Mouse (Mus musculus): ENCODE results near the gene AU022252. TPM values are rescaled to one million over a fixed set of nuclear protein-coding genes. Genes with fewer than 3 reads are reported as not detected.

The AU022252 gene
- polyA plus RNA-seq, 1 experiment from 2014 or later, result 27.3 TPM

DNA sequence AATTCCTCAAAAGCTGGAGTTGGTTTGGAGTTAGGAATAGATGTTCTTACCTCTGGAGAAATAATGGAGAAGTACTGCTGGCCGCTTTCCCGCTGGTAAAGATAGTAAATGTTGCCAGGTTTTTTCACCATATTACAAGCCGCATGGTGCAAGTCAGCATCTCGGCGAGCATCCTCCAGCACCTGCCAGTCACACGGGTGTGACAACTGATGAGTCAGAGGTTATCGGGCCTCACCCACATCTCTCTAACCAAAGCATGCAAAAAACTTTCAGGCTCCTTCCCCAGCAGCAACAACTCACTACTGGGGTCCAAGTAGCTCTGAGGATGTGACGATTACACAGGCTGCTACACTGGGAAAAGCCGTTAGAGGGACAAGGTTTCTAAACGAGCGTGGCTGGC, 5.8 kb downstream of the AU022252 start:
- Histone ChIP-seq H3K9ac (ENCODE audit: low read depth, low read length) (no peak overlapping the region), H3K4me1 (ENCODE audit: control insufficient read depth, insufficient read depth, low read length) (peaks cover 5% of the 10 kb centered on the region; the same call in 1 of the 2 replicates), H3K4me2 (ENCODE audit: low read depth, low read length) (no peak overlapping the region), H3K27ac (ENCODE audit: low read length) (no peak overlapping the region), H3K9me3 (ENCODE audit: control insufficient read depth, low read length) (no peaks in the 10 kb centered on the region), H3K4me3 (ENCODE audit: low read length) (no peak overlapping the region), H3K27me3 (replicated peaks; ENCODE audit: control insufficient read depth, insufficient read depth, low read length) (no peaks in the 10 kb centered on the region), H3K36me3 (ENCODE audit: control insufficient read depth, insufficient read depth, low read length) (peaks cover 17% of the 10 kb centered on the region)
- no peak for ATAC-seq
- whole genome bisulfite sequencing, result 92% methylated on average over 11 of the region's 11 CpGs

DNA sequence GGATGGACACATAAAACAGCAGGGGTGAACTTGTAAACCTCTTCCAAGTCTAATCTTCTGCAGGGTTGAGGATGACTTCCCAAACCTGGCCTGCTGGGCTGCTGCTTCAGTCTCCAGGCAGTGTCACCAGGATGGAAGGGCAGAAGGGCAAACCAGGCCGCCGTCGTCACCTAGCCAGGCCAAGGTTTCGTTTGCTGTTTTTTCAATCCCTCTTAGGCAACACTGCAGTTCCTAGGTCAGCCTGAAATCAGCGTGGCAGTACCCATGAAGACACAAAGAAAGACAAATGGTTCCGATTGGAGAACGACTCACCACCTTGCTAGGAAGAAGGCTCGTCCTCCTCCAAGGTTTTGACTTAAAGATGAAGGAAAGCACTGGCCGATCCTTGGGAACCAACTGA, 6.8 kb downstream of the AU022252 start:
- Histone ChIP-seq H3K4me1 (ENCODE audit: control insufficient read depth, insufficient read depth, low read length) (no peaks in the 10 kb centered on the region), H3K9ac (ENCODE audit: low read depth, low read length) (no peak overlapping the region), H3K4me2 (ENCODE audit: low read depth, low read length) (no peak overlapping the region), H3K9me3 (ENCODE audit: control insufficient read depth, low read length) (no peaks in the 10 kb centered on the region), H3K27ac (ENCODE audit: low read length) (no peak overlapping the region), H3K27me3 (replicated peaks; ENCODE audit: control insufficient read depth, insufficient read depth, low read length) (no peaks in the 10 kb centered on the region), H3K36me3 (ENCODE audit: control insufficient read depth, insufficient read depth, low read length) (peaks cover 17% of the 10 kb centered on the region), H3K4me3 (ENCODE audit: low read length) (no peak overlapping the region)
- WGBS, result 95% methylated on average over 9 of the region's 9 CpGs
- no peak for ATAC-seq

DNA sequence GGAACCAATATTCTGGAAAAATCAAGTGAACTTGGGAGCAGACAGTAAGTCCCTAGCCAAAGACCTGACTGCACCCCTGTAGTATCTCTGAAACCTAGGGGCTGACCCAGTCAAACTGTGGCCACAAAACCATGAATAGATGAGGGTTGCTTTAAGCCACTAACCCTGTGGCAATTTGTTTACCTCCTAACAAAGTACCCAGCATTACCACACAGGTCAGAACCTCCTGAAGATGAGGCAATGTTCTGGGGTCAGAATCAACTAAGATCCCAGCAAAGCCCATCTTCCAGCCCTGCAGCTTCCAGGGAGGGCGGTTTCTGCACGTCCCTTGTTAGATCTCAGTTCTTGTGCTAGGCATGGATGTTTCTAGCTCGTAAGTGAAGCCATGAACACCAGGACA, 8.0 kb downstream of the AU022252 start:
- no peak overlapping the region for H3K9ac ChIP-seq (ENCODE audit: low read depth, low read length)
- H3K9me3 ChIP-seq (ENCODE audit: control insufficient read depth, low read length), result no peaks in the 10 kb centered on the region
- no peak overlapping the region for H3K27ac ChIP-seq (ENCODE audit: low read length)
- WGBS, result 93% methylated on average over 3 of the region's 3 CpGs
- H3K4me3 ChIP-seq (ENCODE audit: low read length), result no peak overlapping the region
- no peak for ATAC-seq
- H3K4me1 ChIP-seq (ENCODE audit: control insufficient read depth, insufficient read depth, low read length), result no peaks in the 10 kb centered on the region
- H3K4me2 ChIP-seq (ENCODE audit: low read depth, low read length), result no peak overlapping the region
- peaks cover 17% of the 10 kb centered on the region for H3K36me3 ChIP-seq (ENCODE audit: control insufficient read depth, insufficient read depth, low read length)
- H3K27me3 ChIP-seq (replicated peaks; ENCODE audit: control insufficient read depth, insufficient read depth, low read length), result no peaks in the 10 kb centered on the region

DNA sequence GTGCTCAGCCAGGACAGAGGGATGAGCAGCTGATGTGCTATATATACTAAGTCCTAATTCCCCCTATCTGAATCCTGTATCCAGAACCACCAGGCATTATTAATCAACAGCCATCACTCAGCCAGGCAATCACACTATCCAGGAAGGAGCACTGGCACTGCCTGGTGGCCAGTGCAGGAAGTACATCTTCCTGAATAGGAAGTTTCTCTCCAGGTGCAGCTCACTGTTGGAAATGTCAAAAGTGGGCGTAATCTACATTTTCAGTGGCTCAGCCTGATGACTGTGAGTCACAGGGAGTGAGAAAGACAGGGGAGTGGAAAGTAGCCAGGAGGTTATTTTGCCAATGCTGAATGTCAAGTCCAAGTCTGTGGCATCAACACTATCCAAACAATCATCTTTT, 8.8 kb downstream of the AU022252 start:
- Histone ChIP-seq H3K4me3 (ENCODE audit: low read length) (no peak overlapping the region), H3K27ac (ENCODE audit: low read length) (no peak overlapping the region), H3K36me3 (ENCODE audit: control insufficient read depth, insufficient read depth, low read length) (peaks cover 17% of the 10 kb centered on the region), H3K9ac (ENCODE audit: low read depth, low read length) (no peak overlapping the region), H3K27me3 (replicated peaks; ENCODE audit: control insufficient read depth, insufficient read depth, low read length) (no peaks in the 10 kb centered on the region), H3K4me2 (ENCODE audit: low read depth, low read length) (no peak overlapping the region), H3K4me1 (ENCODE audit: control insufficient read depth, insufficient read depth, low read length) (no peaks in the 10 kb centered on the region), H3K9me3 (ENCODE audit: control insufficient read depth, low read length) (no peaks in the 10 kb centered on the region)
- 81% methylated on average over 1 of the region's 1 CpGs for WGBS
- ATAC-seq, result 0 out of 2 replicates have a peak, but pooled peaks have one; percentile 25

DNA sequence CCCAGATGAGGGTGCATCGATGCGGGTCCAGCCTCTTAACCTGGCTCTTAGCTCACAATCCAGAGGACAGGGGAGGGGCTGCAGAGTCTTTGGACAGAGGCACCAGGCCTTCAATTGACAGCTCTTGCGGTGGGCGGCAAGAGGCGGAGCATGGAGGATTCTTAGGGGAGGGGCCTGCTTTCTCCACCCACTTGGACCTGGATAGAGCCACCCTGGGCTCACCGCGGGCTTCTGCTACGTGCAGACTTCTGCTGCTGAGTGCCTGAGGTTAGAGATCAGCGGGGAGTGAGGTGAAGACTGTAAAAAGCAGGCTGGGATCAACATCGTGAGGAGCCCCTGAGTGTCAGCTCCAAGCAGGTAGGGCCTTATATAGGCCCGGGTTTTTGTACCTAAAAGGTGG, 14.3 kb downstream of the AU022252 start, which contains the start of gene Tmem269:
Gene Tmem269, minus strand, starts transcription at position 49 of the 400 bp plus-strand sequence.
- no peaks in the 10 kb centered on the region for H3K4me1 ChIP-seq (ENCODE audit: control insufficient read depth, insufficient read depth, low read length)
- no peak for ATAC-seq
- WGBS, result 17% methylated on average over 11 of the region's 11 CpGs

DNA sequence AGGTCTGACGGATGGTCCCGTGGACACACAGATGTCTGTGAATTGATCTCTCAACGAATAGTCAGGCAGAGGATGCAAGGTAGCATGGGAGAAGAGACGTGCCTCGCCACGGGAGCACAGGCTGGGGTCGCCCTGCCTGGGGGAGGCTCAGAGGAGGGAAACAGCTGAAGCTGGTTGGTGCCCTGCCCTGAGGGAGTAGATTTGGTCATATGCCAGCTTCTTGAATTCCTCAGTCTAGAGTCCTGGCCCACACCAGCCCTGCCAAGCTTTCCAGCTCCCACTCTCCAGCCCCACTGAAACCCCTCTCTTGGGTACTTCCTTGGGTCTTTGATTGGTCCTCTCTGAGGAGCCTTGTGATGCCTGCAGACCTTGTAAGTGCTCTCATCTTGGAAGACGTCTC, 15.8 kb downstream of the AU022252 start:
- Histone ChIP-seq H3K4me1 (ENCODE audit: control insufficient read depth, insufficient read depth, low read length) (no peaks in the 10 kb centered on the region), H3K4me3 (ENCODE audit: low read length) (no peak overlapping the region), H3K9me3 (ENCODE audit: control insufficient read depth, low read length) (no peaks in the 10 kb centered on the region), H3K4me2 (ENCODE audit: low read depth, low read length) (no peak overlapping the region), H3K9ac (ENCODE audit: low read depth, low read length) (no peak overlapping the region), H3K27ac (ENCODE audit: low read length) (no peak overlapping the region), H3K36me3 (ENCODE audit: control insufficient read depth, insufficient read depth, low read length) (no peaks in the 10 kb centered on the region), H3K27me3 (replicated peaks; ENCODE audit: control insufficient read depth, insufficient read depth, low read length) (no peaks in the 10 kb centered on the region)
- ATAC-seq, result no peak
- 68% methylated on average over 8 of the region's 8 CpGs for WGBS

More for the DNA sequence above, 14.3 kb downstream of the AU022252 start, which contains the start of gene Tmem269:
- no peaks in the 10 kb centered on the region for H3K27me3 ChIP-seq (replicated peaks; ENCODE audit: control insufficient read depth, insufficient read depth, low read length)
- no peak within 1 kb of the TSS for H3K9ac ChIP-seq (ENCODE audit: low read depth, low read length)
- no peak within 1 kb of the TSS for H3K27ac ChIP-seq (ENCODE audit: low read length)
- H3K4me2 ChIP-seq (ENCODE audit: low read depth, low read length), result no peak within 1 kb of the TSS
- H3K36me3 ChIP-seq (ENCODE audit: control insufficient read depth, insufficient read depth, low read length), result no peaks in the 10 kb centered on the region
- H3K4me3 ChIP-seq (ENCODE audit: low read length), result no peak within 1 kb of the TSS
- H3K9me3 ChIP-seq (ENCODE audit: control insufficient read depth, low read length), result no peaks in the 10 kb centered on the region

DNA sequence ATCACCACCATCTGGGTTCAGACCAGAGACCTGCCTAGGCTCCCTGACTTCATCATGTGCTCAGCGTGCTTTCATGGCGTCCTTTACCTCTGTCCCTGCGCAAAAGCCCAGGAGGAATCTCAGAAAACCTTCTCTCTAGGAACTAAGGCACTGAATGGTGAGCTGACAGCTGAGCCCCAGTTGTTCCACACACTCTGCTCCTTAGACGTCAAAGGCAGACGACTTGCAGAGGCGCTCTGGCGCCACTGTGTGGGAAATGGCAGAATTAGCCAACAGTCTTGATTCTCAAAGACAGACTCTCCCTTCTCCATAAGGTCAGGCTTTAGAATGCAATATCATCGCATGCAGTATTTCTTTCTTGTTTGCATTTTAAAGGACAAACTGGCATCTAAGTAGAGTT, 27.8 kb downstream of the AU022252 start:
- H3K9ac ChIP-seq (ENCODE audit: low read depth, low read length), result no peak overlapping the region
- no peak overlapping the region for H3K4me2 ChIP-seq (ENCODE audit: low read depth, low read length)
- H3K27ac ChIP-seq (ENCODE audit: low read length), result no peak overlapping the region
- H3K4me3 ChIP-seq (ENCODE audit: low read length), result no peak overlapping the region
- 22% methylated on average over 8 of the region's 8 CpGs for WGBS
- no peaks in the 10 kb centered on the region for H3K27me3 ChIP-seq (replicated peaks; ENCODE audit: control insufficient read depth, insufficient read depth, low read length)
- 0 out of 2 replicates have a peak, but pooled peaks cover 3% of the 10 kb centered on the region for H3K36me3 ChIP-seq (ENCODE audit: control insufficient read depth, insufficient read depth, low read length)
- no peaks in the 10 kb centered on the region for H3K4me1 ChIP-seq (ENCODE audit: control insufficient read depth, insufficient read depth, low read length)
- 0 out of 2 replicates have a peak, but pooled peaks have one; percentile 38 for ATAC-seq
- H3K9me3 ChIP-seq (ENCODE audit: control insufficient read depth, low read length), result no peaks in the 10 kb centered on the region

DNA sequence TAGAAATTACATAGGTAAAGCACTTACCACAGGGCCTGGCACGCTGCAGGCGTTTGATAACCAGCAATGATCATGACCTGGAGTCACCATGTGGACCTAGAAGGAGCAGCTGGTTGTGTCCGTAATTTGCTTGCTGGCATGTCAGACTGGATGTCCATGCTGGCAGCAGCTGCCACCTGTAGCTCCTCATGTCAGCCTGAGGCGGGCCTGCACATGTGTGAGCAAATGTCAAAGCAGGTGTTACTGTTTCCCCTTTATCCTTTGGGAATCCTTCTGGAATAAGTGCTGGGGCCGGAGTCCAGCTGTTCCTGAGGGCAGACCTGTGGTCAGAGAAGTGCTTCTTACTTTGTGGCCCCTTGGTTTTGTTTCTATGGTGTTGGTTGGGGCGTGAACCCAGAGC, 34.4 kb downstream of the AU022252 start:
- 86% methylated on average over 6 of the region's 6 CpGs for WGBS
- no peak overlapping the region for H3K4me2 ChIP-seq (ENCODE audit: low read depth, low read length)
- no peaks in the 10 kb centered on the region for H3K27me3 ChIP-seq (replicated peaks; ENCODE audit: control insufficient read depth, insufficient read depth, low read length)
- 0 out of 2 replicates have a peak, but pooled peaks cover 3% of the 10 kb centered on the region for H3K36me3 ChIP-seq (ENCODE audit: control insufficient read depth, insufficient read depth, low read length)
- no peak overlapping the region for H3K9ac ChIP-seq (ENCODE audit: low read depth, low read length)
- ATAC-seq, result no peak
- no peaks in the 10 kb centered on the region for H3K9me3 ChIP-seq (ENCODE audit: control insufficient read depth, low read length)
- H3K4me1 ChIP-seq (ENCODE audit: control insufficient read depth, insufficient read depth, low read length), result peaks cover 7% of the 10 kb centered on the region; the same call in 1 of the 2 replicates
- H3K4me3 ChIP-seq (ENCODE audit: low read length), result no peak overlapping the region
- H3K27ac ChIP-seq (ENCODE audit: low read length), result no peak overlapping the region

DNA sequence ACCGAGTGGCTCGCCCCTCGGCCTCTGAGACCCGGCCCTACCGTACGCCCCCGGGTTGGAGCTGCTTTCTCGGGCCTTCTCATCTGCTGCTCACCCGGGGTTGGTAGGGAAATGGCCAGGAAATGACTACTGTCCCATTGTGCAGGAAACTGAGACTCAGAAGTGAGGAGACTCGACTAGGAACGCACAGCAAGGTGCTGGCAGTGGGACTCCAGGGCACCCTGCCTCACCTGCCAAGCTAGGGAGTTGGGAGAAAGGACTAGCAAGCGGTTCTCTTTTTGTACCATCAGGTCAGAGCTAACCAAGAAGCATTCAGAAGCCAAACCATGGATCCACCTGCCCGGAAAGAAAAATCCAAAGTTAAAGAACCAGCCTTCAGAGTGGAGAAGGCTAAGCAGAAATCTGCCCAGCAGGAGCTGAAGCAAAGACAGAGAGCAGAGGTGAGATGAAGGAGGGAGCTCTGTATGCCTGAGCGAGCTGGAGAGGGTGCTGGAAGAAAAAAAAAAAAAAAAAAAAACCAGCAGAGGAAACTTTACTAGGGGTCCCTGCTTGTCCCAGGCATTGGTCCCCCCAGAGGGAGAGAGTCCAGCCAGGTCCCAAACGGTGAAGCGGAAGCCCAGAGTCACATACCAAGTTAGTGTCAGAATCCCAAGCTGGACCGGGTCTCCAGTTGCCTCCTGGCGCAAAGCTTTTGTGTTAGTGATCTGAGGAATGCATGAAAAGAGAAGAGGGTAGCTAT, 36.8 kb downstream of the AU022252 start:
- no peaks in the 10 kb centered on the region for H3K27me3 ChIP-seq (replicated peaks; ENCODE audit: control insufficient read depth, insufficient read depth, low read length)
- H3K9me3 ChIP-seq (ENCODE audit: control insufficient read depth, low read length), result no peaks in the 10 kb centered on the region
- peak overlapping the region; percentile 65 for H3K27ac ChIP-seq (ENCODE audit: low read length)
- H3K4me2 ChIP-seq (ENCODE audit: low read depth, low read length), result peak overlapping the region; percentile 74
- H3K36me3 ChIP-seq (ENCODE audit: control insufficient read depth, insufficient read depth, low read length), result 0 out of 2 replicates have a peak, but pooled peaks cover under 1% of the 10 kb centered on the region
- peak overlapping the region; percentile 85 for H3K4me3 ChIP-seq (ENCODE audit: low read length)
- peaks cover 7% of the 10 kb centered on the region; the same call in 1 of the 2 replicates for H3K4me1 ChIP-seq (ENCODE audit: control insufficient read depth, insufficient read depth, low read length)
- WGBS, result 9% methylated on average over 18 of the region's 18 CpGs
- ATAC-seq, result peak; percentile 14
- H3K9ac ChIP-seq (ENCODE audit: low read depth, low read length), result peak overlapping the region; percentile 87
